Mouse (Mus musculus) megakaryocyte, adult 5-6 weeks (primary cell): ENCODE measurements around the gene Trpv3. TPM values are rescaled to one million over a fixed set of nuclear protein-coding genes. Genes with fewer than 3 reads are reported as not detected.
"Not testable (repeated sequence)": the region's sequence is repeated elsewhere in the genome, so short reads cannot be mapped to it uniquely, and the experiment has no call there.

Experiments used
- ATAC-seq: 2 replicates; pipeline ENCODE4 v1.8.0; 2016; ENCODE audit warnings: mild to moderate bottlenecking, inconsistent platforms; ENCODE audit not compliant: poor library complexity, severe bottlenecking
- total RNA-seq, 2 experiments: library from RNA; stranded (forward) in 1 of 2; stranded (reverse) in 1 of 2; fragments of 153-499, 151-499 nt in 1 of 2; fragments of 221-1000, 200-1000 nt in 1 of 2; gene quantifications; 2 replicates each; pipeline versions ENCODE4 v1.2.3 to v1.2.4; 2015 to 2017

Trpv3 gene
- total RNA-seq, 2 experiments from 2014 or later = not detected

GRCm38 (mm10) chr11:73284351-73284750 is 17.2 kb downstream of the Trpv3 start:
- no peak for ATAC-seq

- no peak for ATAC-seq
Measured at GRCm38 (mm10) chr11:73289621-73290020, 22.4 kb downstream of the Trpv3 start.

GRCm38 (mm10) chr11:73303123-73303522 is 35.9 kb downstream of the Trpv3 start:
- ATAC-seq = no peak

- no peak for ATAC-seq
Measured at GRCm38 (mm10) chr11:73315961-73316360, 48.8 kb downstream of the Trpv3 start.

DNA sequence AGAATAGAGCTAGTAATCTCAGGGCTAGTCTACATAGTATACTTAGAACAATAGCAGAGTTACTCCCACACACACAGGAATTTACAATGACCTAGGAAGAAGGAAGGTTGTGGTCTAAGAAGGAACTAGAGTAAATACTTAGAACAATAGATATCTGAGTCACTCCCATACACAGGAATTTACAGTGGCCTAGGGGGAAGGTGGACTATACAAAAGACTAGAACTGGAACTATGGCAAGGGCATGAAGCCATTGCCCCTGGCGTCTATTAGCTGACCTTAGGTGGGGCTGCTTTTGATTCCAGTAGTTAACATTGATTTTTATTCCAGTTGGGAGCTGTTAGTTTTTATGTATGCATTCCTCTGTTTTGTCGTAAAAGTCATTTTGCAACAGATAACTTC is 51.4 kb downstream of the Trpv3 start:
- not testable (repeated sequence) for ATAC-seq

DNA sequence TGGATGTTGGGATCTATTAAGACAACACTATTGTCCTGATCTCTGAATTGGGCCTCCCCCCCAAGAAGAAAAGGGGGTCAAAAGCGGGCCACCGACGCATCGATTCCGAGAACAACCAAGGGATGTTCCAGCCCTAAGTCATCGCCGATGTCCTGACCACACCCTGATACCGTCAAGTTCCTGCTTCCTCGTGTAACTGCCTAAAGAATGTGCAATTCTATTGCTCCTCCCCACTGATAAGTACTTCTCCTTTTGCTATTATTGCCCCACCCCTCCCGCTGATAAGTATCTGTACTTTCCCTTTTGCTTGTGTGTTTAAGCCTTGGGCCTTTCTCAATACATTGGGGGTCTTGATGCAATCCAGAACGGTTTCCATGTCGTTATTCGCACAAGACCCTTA is 53.9 kb downstream of the Trpv3 start:
- ATAC-seq = not testable (repeated sequence)

DNA sequence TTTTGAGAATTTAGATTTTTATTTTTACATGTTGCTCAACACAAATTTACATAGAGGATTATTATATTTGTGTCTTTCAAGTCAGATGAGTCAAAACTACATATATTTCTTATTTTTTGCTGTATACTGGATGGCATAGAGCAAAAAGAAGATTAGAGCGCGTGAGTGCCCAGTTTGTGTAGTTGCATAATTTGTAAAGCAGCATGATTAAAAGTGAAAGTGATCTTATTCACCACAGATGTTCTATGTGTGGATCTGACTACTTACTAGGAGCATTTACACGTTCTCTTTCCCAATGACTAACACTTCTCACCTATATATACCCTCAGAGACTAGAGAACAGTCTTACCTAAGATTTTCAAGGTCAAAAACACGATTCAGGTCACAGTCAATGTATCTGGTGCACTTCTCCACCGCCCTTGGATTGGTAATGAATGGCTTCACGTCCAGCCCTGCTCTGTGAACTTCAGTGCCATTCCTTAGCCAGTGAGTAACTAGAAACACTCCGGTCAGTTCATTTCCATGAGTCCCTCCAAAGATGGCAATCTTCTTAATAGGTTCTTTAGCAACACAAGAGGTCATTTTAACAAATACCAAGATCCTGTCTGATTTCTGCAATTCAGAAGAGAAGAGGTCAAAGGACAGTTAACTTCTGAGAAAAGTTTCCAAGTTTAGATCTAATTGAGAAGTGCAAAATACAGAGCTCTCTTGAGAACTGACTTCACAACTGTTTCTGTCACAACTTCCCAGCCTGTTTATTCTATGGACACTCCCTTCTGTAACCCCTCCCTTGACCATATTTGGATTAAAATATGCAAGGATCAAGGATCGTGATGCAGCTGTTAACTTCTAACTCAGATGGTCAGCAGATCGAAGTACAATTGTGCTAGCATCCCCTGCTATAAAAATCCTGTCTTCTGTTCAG is 57.0 kb downstream of the Trpv3 start:
- ATAC-seq = no peak

DNA sequence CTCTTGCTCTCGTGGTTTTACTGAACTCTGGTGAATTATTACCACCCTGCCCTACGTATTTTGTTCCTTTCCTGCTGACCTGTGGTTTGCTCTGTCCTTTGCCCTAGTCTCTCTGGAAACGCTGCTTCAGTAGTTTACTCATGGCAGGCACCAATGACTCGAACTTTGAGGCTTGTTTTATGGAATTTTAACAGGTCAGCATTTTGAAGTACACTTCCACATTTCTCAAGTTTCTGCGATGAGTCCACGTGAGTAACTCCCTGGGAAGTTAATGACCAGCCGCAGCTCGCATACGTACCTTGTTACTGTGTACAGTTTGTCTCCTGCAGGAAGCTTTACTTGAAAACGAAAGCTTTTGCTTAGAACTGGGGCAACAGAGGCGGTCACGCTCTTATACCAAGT is 59.3 kb downstream of the Trpv3 start:
- 0 out of 2 replicates have a peak, but pooled peaks have one; percentile 18 for ATAC-seq

- no peak for ATAC-seq
Measured at GRCm38 (mm10) chr11:73327361-73327760, 60.2 kb downstream of the Trpv3 start.

- no peak for ATAC-seq
Measured at GRCm38 (mm10) chr11:73329442-73329841, 62.3 kb downstream of the Trpv3 start, which contains the start of the genes Aspa, Gm49340 and Spata22. Aspa (minus strand) TSS chr11:73329596. Gm49340 (plus strand) TSS chr11:73329741. Spata22 (plus strand) TSS chr11:73329741.

DNA sequence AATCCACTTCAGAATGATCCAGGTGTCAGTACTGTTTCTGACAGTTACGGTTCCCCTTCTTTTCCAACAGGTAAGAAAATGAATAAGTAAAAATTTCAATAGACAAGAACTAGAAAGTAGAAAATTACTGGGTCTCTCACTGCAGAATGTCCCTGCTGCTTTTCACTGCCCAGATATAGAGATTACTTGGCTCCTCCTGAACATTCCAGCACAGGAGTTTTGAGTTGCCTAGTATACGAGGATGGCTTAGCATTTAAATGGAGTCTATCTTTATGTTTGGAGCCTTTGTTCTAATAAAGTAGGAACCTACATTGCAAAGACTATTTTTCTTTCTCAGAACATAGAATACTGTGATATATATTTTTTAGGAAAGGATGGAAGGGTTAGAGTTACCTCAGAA is 66.2 kb downstream of the Trpv3 start:
- ATAC-seq = no peak

DNA sequence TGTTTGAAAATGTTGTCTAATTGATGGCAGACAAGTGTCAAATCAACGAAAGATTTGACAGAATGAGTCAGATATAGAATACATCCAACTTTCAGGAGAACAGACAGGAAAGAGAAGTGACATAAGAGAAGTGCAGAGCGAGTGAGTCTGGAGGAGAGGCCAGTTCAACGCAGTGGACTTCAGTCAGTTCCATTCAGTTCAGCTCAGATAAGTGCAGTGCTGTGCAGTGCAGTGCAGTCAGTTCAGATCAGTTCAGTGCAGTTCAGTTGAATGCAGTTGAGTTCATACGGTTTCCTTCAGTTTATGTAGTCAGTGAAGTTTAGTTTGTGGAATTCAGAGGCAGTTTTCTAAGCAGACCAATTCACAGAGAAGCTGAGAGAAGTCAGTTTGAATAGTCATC is 69.7 kb downstream of the Trpv3 start:
- ATAC-seq = no peak

Other genes with a start within 250 kb of the Trpv3 start
- 0.23 and 0.51 TPM in 2 replicates for gene Camkk1, start 248.4 kb upstream of the Trpv3 start, total RNA-seq (2015)
- 0.94 and 1.2 TPM in 2 replicates for gene Camkk1, start 248.4 kb upstream of the Trpv3 start, total RNA-seq (2017)
- gene Ncbp3, start 219.6 kb upstream of the Trpv3 start, total RNA-seq (2015) = 8.1 and 8.9 TPM in 2 replicates
- gene Ncbp3, start 219.6 kb upstream of the Trpv3 start, total RNA-seq (2017) = 11.4 and 12.3 TPM in 2 replicates
- gene Itgae, start 176.8 kb upstream of the Trpv3 start, total RNA-seq (2015) = 0.09 and 0.22 TPM in 2 replicates
- 0.04 and 0.15 TPM in 2 replicates for gene Itgae, start 176.8 kb upstream of the Trpv3 start, total RNA-seq (2017)
- 14.9 and 15.1 TPM in 2 replicates for gene Haspin, start 129.1 kb upstream of the Trpv3 start, total RNA-seq (2015)
- 19.2 and 21.8 TPM in 2 replicates for gene Haspin, start 129.1 kb upstream of the Trpv3 start, total RNA-seq (2017)
- not detected in 2 replicates for gene P2rx5, start 107.0 kb upstream of the Trpv3 start, total RNA-seq (2015)
- not detected in 2 replicates for gene P2rx5, start 107.0 kb upstream of the Trpv3 start, total RNA-seq (2017)
- gene Emc6, start 90.4 kb upstream of the Trpv3 start, total RNA-seq (2015) = 42.9 and 53.0 TPM in 2 replicates
- gene Emc6, start 90.4 kb upstream of the Trpv3 start, total RNA-seq (2017) = 28.7 and 29.0 TPM in 2 replicates
- gene Tax1bp3, start 90.3 kb upstream of the Trpv3 start, total RNA-seq (2015) = 13.7 and 19.9 TPM in 2 replicates
- gene Tax1bp3, start 90.3 kb upstream of the Trpv3 start, total RNA-seq (2017) = 16.8 and 18.5 TPM in 2 replicates
- gene Ctns, start 68.3 kb upstream of the Trpv3 start, total RNA-seq (2015) = 18.4 and 19.3 TPM in 2 replicates
- gene Ctns, start 68.3 kb upstream of the Trpv3 start, total RNA-seq (2017) = 21.0 and 23.3 TPM in 2 replicates
- gene Shpk, start 67.9 kb upstream of the Trpv3 start, total RNA-seq (2015) = 1.1 and 1.6 TPM in 2 replicates
- 1.1 and 2.2 TPM in 2 replicates for gene Shpk, start 67.9 kb upstream of the Trpv3 start, total RNA-seq (2017)
- not detected in 2 replicates for gene Trpv1, start 33.1 kb upstream of the Trpv3 start, total RNA-seq (2015)
- gene Trpv1, start 33.1 kb upstream of the Trpv3 start, total RNA-seq (2017) = not detected in 2 replicates
- 1.1 and 1.3 TPM in 2 replicates for gene Aspa, start 62.2 kb downstream of the Trpv3 start, total RNA-seq (2015)
- gene Aspa, start 62.2 kb downstream of the Trpv3 start, total RNA-seq (2017) = 1.7 and 2.2 TPM in 2 replicates
- not detected in 2 replicates for gene Gm49340, start 62.4 kb downstream of the Trpv3 start, total RNA-seq (2015)
- not detected in 2 replicates for gene Gm49340, start 62.4 kb downstream of the Trpv3 start, total RNA-seq (2017)
- gene Spata22, start 62.4 kb downstream of the Trpv3 start, total RNA-seq (2015) = not detected in 2 replicates
- gene Spata22, start 62.4 kb downstream of the Trpv3 start, total RNA-seq (2017) = not detected in 2 replicates
- gene Olfr20, start 83.4 kb downstream of the Trpv3 start, total RNA-seq (2015) = not detected in 2 replicates
- not detected in 2 replicates for gene Olfr20, start 83.4 kb downstream of the Trpv3 start, total RNA-seq (2017)
- not detected in 2 replicates for gene Olfr376, start 103.9 kb downstream of the Trpv3 start, total RNA-seq (2015)
- gene Olfr376, start 103.9 kb downstream of the Trpv3 start, total RNA-seq (2017) = not detected in 2 replicates
- not detected in 2 replicates for gene Olfr1, start 132.2 kb downstream of the Trpv3 start, total RNA-seq (2015)
- not detected in 2 replicates for gene Olfr1, start 132.2 kb downstream of the Trpv3 start, total RNA-seq (2017)
- not detected in 2 replicates for gene Olfr378, start 161.1 kb downstream of the Trpv3 start, total RNA-seq (2015)
- gene Olfr378, start 161.1 kb downstream of the Trpv3 start, total RNA-seq (2017) = not detected in 2 replicates
- gene Olfr380, start 190.1 kb downstream of the Trpv3 start, total RNA-seq (2015) = not detected in 2 replicates
- not detected in 2 replicates for gene Olfr380, start 190.1 kb downstream of the Trpv3 start, total RNA-seq (2017)
- gene Olfr381, start 224.2 kb downstream of the Trpv3 start, total RNA-seq (2015) = not detected in 2 replicates
- gene Olfr381, start 224.2 kb downstream of the Trpv3 start, total RNA-seq (2017) = not detected in 2 replicates
- gene Olfr382, start 249.8 kb downstream of the Trpv3 start, total RNA-seq (2015) = not detected in 2 replicates
- gene Olfr382, start 249.8 kb downstream of the Trpv3 start, total RNA-seq (2017) = not detected in 2 replicates